Mouse (Mus musculus) activated CD4-positive, CD25-positive, alpha-beta regulatory T cell, adult 4 months (primary cell): ENCODE measurements around the gene Olfr156. TPM values are rescaled to one million over a fixed set of nuclear protein-coding genes. Genes with fewer than 3 reads are reported as not detected.
"Not testable (repeated sequence)": the region's sequence is repeated elsewhere in the genome, so short reads cannot be mapped to it uniquely, and the experiment has no call there.

ENCODE experiments used
- ATAC-seq: one replicate; pipeline ENCODE4 v1.8.0; 2017
- polyA plus RNA-seq, 2 experiments: library from polyadenylated mRNA; unstranded; fragments of 100-300 nt; shearing (Covaris generic); gene quantifications; one replicate each; pipeline ENCODE4 v1.2.1; 2017

Gene Olfr156
- not detected for polyA plus RNA-seq

DNA sequence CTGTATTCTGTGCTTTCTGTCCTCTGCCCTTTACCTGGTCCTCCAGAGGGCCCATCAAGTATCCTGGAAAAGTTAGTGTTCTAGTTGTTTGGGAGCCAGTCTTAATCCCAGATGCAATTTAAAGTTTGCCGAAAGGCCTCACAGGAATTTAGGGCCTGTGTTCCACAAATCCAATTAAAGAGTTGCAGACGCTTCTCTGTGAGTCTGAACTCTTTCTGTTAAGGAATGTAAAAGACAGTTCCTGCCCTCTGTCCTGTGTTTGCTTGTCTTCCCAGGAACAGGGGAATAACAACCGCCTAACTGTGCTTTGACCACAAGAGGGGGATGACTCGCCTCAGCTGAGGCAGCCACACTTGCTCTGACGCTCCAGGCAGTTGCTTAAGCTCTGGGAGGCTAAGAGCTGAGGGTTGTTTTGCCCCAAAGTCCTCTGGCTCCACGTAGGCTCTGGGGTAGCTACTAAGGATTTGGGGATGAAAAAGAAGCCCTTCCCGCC is at the start of gene Olfr156:
Gene Olfr156 (minus strand): TSS at position 51 of the 493 bp plus-strand sequence.
- no peak for ATAC-seq

DNA sequence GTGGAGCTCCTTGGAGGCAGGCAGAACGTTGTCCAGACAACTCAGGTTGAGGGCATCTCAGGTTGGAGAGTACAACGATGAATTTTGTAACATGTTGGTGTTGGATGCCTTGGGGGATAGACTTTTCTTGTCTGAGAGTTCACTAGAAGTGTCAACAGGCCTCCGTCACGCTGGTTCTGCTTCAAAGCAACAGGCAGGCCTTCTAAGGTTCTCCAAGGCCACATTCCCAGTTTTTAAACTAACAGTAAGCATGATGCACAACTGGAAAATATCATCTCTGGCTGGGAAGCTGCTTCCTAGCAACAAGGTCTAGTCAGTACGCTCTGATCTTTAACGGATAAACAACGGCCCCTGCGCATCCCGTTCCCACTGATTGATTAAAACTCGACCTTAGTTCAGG is 46.1 kb upstream of the Olfr156 start:
- ATAC-seq = no peak

DNA sequence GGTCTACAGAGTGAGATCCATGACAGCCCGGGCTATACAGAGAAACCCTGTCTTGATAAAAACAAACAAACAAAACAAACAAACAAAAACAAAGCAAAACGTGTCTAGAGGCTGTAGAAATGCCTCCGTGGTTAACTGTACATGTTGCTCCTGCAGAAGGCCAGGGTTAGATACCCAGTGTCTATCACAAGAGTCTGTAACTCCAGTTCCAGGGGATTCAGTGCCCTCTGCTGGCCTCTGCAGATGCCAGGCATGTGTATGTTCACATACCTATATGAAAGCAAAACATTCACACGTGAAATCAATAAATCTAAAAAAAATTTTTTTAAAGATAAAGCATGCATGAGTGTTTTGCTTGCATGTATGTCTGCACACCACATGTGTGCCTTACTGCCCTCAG is 39.6 kb upstream of the Olfr156 start:
- ATAC-seq = no peak

DNA sequence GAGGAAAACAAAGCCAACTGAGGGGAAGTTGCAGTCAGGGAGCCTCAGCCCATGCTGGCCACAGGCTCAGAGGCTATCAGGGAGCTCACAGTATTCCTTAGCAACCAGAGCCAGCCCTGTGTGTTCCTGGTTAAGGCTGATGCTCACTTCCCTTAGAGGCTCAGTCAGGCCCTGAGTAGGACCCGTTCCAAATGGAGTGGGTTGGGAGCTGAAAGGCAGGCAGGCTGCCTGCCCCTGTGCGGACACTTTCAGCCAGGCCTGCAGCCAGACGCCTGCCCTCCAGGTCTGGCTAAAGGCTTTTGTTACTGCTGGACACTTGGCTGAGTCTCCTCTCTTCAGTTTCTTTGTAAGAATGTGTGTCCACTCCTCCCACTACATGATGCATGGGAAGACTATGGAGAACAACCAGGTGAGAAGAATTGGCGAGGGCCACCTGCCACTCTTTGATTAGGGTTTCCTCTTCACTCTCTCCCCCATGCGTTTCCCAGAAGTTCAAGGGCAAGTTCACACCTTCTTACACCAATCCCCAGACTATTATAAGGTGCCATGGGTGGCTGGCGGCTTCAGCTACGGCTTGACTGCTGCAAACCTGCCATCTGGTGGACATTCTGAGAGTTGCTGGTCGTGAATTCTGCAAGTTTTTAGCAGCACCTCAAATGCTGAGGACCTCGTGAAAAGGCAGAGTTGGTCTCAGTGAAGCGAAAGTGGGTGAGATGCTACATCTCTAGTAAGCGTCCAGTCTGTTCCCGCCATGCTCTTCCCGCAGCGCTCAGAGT is 37.2 kb upstream of the Olfr156 start:
- ATAC-seq = peak; percentile 40

DNA sequence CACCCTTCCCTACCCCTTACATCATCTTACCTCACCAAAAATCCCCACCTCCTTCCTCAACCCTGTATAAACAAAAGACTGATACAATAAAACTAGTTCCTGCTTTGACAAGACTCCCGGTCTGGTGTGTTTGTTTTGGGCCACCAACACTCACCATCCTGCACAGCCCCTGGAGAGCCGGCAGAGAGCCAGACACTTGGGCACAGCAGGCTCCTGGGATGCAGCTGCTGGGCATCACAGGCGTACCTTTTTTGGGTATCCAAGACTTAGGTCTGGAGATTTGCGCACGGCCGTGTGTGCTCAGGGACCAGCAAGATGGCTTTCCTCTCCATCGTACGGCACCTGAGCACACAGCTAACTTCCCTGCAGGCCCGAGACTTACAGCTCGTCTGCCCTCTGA is 36.2 kb upstream of the Olfr156 start:
- no peak for ATAC-seq

DNA sequence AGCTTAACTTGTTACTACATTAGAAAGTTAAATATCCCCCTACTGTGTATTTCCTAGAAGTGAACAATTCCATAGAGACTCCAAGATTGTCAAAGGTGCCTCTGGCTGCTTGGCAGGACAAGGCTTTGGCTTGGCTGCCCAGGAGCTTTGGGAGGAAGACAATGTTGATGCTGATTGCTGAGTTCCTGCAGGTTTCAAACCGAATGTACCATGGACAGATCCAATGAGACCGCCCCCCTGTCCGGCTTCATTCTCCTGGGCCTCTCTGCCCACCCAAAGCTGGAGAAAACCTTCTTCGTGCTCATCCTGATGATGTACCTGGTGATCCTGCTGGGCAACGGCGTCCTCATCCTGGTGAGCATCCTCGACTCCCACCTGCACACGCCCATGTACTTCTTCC is 30.4 kb upstream of the Olfr156 start:
- no peak for ATAC-seq

DNA sequence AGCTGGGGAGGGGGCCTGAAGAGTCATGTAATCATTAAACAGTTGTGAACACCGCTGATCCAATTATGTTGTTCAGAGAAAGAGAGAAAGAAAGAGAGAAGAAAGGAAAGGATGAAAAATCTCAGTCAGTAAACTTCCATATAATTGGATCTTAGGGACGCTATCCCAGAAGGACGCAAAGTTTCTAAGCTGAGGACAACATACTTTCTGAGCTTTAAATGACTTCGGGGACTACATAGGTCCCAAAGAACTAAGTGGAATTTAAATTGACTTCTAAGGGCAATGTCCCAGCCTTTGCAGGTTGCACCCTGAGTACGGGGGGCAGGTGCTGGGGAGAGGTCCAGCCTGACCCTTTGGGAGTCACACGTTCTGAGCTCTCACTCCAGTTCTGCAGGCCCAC is 27.6 kb upstream of the Olfr156 start, which contains the start of gene Olfr155:
Gene Olfr155 (plus strand): TSS at position 301 of the 400 bp plus-strand sequence.
- ATAC-seq = no peak

DNA sequence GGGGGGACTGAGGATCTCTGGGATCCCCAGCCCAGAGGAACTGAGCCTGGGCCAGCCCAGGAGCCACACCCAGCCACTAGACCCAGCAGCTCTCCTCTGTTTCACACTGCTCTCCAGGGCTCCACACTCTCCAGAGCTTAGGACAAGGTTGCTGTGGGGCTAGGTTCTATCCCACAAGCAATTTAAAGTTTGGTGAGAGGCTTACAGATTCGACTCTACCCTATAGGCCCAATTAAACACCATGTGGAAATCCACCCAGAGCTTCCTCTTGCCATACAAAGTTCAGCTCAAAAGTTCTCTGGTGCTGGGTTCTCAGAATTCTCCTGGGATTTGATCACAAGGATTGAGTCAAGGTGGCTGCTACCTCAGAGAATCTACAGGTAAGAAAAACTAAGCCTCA is 16.4 kb upstream of the Olfr156 start, which contains the start of gene Olfr157:
Gene Olfr157 (minus strand): TSS at position 101 of the 400 bp plus-strand sequence.
- no peak for ATAC-seq

DNA sequence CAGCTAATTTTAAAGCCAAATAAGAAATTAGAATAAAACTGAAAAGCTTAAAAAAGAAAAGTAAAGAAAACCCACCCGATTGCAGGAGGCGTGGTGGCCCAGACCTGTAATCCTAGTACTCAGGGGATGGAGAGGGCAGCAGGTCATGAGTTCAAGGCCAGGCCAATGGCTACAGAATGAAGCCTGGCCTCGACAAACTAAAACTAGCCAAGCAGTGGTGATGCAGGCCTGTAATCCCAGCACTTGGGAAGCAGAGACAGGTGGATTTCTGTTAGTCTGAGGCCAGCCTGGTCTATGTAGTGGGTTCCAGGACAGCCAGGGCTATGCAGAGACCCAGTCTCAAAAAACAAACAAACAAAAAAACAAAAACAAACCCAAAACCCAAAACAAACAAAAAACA is 14.6 kb upstream of the Olfr156 start:
- ATAC-seq = no peak

DNA sequence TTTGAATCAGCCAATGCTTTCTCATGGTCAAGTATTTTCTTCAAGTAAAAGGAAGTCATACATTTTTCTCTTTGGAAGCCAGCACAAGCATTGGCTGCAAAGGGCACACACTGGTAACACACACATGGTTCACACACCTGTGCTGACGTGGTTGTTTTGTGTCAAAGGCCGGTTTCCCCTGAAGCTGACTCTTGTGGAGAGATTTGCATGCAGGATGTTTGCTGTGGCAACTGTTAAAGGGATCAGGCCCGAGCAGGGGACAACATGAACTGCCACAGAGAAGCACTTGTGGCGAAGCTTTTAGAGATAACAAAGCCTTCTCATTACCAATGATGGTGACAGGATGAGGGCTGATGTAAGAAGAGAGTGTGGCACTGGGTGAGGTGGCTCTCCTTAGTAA is 11.1 kb upstream of the Olfr156 start:
- no peak for ATAC-seq

DNA sequence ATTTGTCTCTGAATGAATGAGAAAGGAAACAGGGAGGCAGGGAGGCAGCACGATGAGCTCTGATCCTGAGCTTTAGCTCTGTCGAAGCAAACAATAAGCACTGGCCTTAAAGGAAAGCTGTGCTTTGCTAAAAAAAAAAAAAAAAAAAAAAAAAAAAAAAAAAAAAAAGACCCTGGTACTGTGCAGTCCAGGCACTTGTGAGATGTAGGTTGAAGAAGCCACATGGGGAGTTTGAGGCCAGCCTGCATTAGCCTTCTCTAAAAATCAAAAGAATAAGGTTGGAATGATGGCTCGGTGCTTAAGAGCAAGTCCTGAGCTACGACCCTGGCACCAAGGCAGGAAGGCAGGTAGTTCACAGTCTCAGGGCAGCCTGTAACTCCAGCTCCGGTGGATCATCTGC is 10.1 kb upstream of the Olfr156 start:
- ATAC-seq = no peak

DNA sequence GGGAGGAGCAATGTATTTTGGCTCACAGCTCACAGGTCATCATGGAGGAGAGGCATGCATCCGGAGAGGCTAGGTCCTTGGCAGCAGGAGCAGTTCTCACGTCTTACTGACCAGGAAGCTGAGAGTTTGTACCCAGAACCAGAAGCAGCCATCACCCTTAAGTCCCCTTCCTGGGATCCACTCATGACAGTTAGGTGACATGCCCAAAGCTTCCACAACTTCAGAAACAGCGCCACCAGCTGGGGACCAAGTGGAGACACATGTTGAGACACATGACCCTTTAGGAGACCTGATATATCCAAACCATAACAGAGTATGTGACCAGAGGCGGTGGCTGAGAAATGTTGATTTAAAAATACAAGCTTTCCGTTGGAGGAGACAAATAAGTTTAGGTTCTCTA is 8.3 kb upstream of the Olfr156 start:
- ATAC-seq = no peak

DNA sequence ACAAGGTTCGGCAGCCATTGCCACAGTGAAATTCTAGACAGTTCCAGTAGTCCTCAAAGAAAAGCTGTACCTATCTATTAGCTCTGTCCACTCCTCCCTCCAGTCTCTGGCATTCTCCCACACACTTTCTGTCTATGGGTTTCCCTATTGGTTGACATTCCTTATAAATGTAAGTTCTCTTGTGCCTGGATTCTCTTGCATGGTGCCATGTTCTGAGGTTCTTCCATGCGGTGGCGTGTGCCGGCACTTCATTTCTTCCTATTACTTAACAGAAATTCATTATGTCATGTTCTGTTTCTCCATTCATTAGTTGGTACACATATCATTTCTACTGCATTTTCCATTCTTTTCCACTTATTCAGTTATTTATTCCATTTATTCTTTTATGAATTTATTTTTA is 5.1 kb upstream of the Olfr156 start:
- no peak for ATAC-seq

DNA sequence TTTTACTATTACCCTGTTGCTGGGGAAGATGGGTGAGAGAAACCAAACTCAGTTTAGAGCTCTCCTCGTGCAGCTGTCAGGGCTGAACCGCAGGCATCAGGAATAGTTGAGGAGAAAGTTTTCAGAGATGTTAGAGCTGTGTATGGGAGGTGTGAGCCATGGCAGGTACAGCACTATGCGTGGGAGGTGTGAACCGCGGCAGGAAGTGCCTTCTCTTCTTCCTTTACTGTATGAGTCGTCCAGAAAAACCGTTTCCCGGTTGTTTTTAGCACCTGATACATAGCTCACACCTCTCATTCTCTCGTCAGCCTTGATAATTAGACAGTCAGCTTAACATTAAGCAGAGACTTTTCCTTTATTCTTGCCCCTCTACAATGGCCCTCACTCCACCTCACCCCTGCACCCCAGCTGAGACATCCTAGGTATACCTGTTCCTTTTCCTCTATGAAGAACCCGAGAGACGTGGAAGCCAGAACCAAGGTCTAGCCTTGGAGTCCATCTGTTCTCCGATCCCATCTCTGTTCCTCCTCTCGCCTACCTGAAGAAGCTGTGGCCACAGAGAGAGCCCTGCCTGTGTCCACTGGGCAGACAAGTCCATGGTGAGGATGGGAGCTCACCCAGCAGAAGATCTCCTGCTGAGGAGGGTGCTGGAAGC is 672 bp downstream of the Olfr156 start:
- peak; percentile 83 for ATAC-seq

DNA sequence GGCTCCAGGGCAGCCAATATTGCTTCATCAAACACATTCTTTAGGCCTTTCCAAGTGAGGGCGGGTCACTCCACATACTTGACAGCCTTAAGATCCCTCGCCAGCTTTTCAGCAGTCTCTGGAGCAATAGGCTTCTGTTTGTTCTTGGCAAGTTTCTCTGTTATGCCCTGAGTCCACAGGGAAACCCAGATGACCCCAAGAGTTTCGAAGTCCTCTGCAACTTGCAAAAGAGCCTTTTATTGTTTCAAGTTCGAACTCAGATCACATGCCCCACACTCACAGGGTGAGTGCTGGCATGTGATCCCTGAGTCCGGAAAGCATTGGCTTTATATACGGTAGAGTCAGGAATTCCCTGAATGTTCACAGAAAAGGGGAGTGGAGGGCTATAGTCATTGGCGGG is 24.8 kb downstream of the Olfr156 start:
- ATAC-seq = no peak

DNA sequence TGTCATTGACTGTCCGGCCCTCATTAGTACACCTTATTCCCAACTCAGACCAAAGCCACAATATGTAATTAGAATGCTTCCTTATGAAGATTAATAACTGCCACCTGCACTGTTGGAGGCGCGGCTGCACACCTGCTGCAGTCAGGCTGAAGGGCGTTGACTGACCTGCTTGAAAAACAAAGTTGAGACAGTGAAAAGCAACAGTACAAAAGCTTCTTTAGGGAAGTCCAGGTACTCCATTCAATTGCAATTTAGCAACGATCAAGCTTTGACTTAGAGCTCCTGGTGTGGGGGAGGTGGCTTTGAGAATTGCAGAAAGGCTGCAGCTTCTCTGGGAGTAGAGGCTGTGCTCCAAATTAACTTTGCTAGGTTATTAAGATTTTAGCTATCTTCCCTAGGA is 27.9 kb downstream of the Olfr156 start:
- not testable (repeated sequence) for ATAC-seq

DNA sequence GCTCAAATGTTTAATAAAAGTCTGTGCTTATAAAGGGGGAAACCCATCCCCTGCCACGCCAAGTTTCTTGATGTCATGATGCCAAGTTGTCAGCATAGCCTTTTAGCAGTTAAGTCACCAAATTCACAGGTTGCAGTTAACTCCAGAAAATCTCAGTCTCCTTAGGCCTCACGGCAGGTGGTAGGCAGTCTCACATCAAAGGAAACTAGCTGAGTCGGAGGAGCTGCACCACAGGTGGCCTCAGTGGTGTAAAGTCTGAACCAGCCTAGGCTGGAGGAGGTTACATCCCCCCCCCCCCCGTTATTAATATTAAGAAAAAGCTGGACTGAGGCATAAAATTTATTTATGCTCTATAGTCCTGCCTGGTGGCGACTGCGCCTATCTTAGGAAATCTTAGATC is 28.4 kb downstream of the Olfr156 start:
- no peak for ATAC-seq

DNA sequence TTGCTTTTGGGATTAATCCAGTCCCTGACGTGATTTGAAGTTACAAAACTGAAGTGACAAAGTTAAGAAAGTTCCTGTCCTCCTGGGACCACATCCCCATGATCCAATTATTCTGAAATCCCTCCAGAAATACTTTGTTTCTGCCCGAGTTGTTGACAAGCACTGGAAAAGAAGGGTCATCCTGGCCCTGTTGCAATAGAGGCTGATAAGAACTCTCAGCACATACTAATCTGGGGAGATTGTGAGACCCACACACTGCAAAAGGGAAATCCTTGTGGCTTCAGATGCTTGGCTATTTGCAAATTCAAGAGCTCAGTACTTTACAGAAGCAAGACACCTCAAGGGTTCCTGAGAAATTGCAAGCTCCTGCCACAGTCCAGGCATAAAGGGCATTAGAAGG is 51.4 kb downstream of the Olfr156 start:
- no peak for ATAC-seq

DNA sequence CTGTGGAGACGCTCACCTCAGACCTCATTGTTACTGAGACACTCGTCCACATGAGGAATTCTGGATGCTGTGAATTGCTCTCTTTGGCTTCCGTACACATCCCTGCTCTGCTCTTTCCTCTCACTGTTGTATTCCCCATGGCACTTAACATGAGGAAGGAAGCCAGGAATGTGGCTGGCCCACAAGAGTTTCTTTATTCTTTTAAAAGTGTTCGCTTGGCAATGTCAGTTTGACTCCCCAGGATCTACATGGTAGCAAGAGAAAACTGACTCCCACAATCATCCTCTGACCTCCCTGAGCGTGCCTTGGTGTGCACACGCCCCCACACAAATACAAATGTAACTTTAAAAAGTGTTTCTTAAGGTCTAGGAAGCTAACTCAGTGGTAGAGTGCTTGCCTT is 52.1 kb downstream of the Olfr156 start:
- no peak for ATAC-seq

DNA sequence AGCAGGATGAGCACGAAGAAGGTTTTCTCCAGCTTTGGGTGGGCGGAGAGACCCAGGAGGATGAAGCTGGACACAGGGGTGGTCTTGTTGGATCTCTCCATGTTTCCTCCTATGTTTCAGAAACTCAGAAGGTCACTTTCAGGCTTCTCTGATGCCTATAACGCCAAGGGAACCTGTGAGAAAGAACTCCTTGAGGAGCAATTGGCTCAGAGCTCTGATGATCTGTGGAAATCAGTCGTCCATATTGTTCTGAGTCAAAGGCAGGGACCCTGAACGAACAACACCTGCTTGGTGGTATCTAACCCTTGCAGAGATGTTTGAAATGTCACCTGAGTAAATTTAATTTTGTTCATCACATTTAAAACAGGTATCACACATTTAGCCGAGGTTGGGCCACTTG is 52.8 kb downstream of the Olfr156 start, which contains the start of gene Olfr159:
Gene Olfr159 (minus strand): TSS at position 101 of the 400 bp plus-strand sequence.
- no peak for ATAC-seq
